Mouse (Mus musculus): ENCODE results near the gene Pdik1l. TPM values are rescaled to one million over a fixed set of nuclear protein-coding genes. Genes with fewer than 3 reads are reported as not detected.
A peak's percentile ranks its signal among the peaks of the same experiment; 100 is the strongest.

Pdik1l gene
- polyA plus RNA-seq, 1 experiment from 2014 or later, result 33.9 TPM

- Histone ChIP-seq H3K4me2 (peak overlapping the region; percentile 93), H3K9ac (replicated peaks) (no peak overlapping the region), H3K27me3 (replicated peaks) (peaks cover 28% of the 10 kb centered on the region), H3K4me1 (peaks cover 50% of the 10 kb centered on the region), H3K4me3 (replicated peaks) (no peak overlapping the region), H3K36me3 (no peaks in the 10 kb centered on the region), H3K9me3 (replicated peaks) (no peaks in the 10 kb centered on the region), H3K27ac (replicated peaks) (0 out of 2 replicates have a peak overlapping the region, but pooled peaks have one; percentile 33)
- ATAC-seq (ENCODE audit: low FRiP score), result no peak
- WGBS, result 19% methylated on average over 4 of the region's 4 CpGs
These were observed 41.4 kb downstream of the Pdik1l start for GRCm38 (mm10) chr4:134246256-134246655.

- peaks cover 40% of the 10 kb centered on the region for H3K4me1 ChIP-seq
- peak within 1 kb of the TSS; percentile 84 for H3K9ac ChIP-seq (replicated peaks)
- H3K36me3 ChIP-seq, result no peaks in the 10 kb centered on the region
- H3K4me2 ChIP-seq, result peak within 1 kb of the TSS; percentile 93
- peak; percentile 81 for ATAC-seq (ENCODE audit: low FRiP score)
- H3K9me3 ChIP-seq (replicated peaks), result no peaks in the 10 kb centered on the region
- peak within 1 kb of the TSS; percentile 86 for H3K4me3 ChIP-seq (replicated peaks)
- H3K27ac ChIP-seq (replicated peaks), result peak within 1 kb of the TSS; percentile 33; the same call in 1 of the 2 replicates
- WGBS, result under 1% methylated on average over 60 of the region's 60 CpGs
- peaks cover 26% of the 10 kb centered on the region for H3K27me3 ChIP-seq (replicated peaks)
These were observed 42.4 kb downstream of the Pdik1l start, which contains the start of gene Zfp593 for GRCm38 (mm10) chr4:134245148-134245843. Gene Zfp593 (minus strand): TSS chr4:134245592.

DNA sequence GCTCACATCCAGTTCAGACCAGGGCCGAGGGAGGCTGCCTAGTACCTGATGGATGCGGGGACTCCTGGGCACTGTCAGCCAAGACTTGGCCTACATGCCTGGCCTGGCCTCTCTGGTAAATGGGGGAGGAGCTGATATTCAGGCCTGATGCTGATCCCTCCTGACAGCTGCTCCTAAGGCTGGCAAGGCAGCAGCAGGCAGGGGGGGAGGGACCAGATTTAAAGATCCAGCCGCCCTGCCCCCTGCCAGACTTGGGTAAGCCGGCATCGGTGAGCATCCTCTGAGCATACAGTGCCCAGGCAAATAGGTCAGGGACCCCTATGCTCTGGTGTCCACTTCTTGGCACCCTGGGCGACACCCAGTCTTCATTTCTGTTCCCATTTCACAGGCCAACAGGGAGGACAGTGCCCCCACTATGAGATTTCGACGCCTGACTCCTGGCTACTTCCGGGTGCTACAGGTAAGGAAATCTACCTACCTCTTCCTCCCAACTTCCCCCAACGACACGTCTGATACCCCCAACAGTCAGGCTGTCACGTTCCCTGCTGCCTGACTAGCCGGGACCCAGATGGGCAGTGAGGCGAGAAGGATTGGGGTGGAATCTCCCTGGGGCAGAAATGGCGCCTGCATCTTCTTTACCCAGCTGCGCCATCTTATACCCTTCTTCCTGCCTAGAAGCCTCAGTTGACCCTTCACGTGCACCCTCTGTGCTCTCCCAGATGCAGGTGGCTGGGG, 44.0 kb downstream of the Pdik1l start, which contains the start of gene E130218I03Rik:
Gene E130218I03Rik, plus strand, starts transcription at position 147 of the 735 bp plus-strand sequence.
- ATAC-seq (ENCODE audit: low FRiP score), result no peak
- Histone ChIP-seq H3K36me3 (no peaks in the 10 kb centered on the region), H3K4me1 (peaks cover 28% of the 10 kb centered on the region), H3K9ac (replicated peaks) (no peak within 1 kb of the TSS), H3K9me3 (replicated peaks) (no peaks in the 10 kb centered on the region), H3K4me3 (replicated peaks) (0 out of 2 replicates have a peak within 1 kb of the TSS, but pooled peaks have one; percentile 86), H3K27ac (replicated peaks) (no peak within 1 kb of the TSS), H3K27me3 (replicated peaks) (peaks cover 25% of the 10 kb centered on the region), H3K4me2 (peak within 1 kb of the TSS; percentile 93)
- 94% methylated on average over 17 of the region's 17 CpGs for WGBS

GRCm38 (mm10) chr4:134238686-134239085, 49.0 kb downstream of the Pdik1l start:
- Histone ChIP-seq H3K9me3 (replicated peaks) (no peaks in the 10 kb centered on the region), H3K27me3 (replicated peaks) (peaks cover 23% of the 10 kb centered on the region), H3K4me2 (peak overlapping the region; percentile 43), H3K27ac (replicated peaks) (no peak overlapping the region), H3K9ac (replicated peaks) (0 out of 2 replicates have a peak overlapping the region, but pooled peaks have one; percentile 2), H3K4me3 (replicated peaks) (no peak overlapping the region; the same call in 1 of the 2 replicates), H3K36me3 (no peaks in the 10 kb centered on the region), H3K4me1 (peaks cover 11% of the 10 kb centered on the region)
- ATAC-seq (ENCODE audit: low FRiP score), result no peak
- WGBS, result 10% methylated on average over 10 of the region's 10 CpGs

DNA sequence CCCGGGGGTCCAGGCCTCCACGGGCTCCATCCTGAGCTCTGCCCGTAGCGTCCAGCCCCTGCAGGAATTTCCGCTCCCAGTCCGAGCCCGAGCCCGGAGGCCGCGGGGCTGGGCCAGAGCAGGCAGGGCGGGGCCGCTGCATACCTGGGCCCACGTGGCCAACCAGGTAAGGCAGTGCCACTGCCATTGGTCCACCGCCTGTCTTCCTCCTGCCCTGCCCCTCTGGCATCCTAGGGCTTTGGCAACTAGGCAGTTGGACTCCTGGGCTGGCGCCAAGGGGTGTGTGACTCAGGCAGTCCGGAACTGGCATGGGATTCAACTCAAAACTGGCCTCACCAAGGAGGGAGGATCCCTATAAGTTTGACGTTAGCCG, 49.4 kb downstream of the Pdik1l start, which contains the start of gene Cnksr1:
Gene Cnksr1, minus strand, starts transcription at position 121 of the 373 bp plus-strand sequence.
- WGBS, result 5% methylated on average over 18 of the region's 18 CpGs

DNA sequence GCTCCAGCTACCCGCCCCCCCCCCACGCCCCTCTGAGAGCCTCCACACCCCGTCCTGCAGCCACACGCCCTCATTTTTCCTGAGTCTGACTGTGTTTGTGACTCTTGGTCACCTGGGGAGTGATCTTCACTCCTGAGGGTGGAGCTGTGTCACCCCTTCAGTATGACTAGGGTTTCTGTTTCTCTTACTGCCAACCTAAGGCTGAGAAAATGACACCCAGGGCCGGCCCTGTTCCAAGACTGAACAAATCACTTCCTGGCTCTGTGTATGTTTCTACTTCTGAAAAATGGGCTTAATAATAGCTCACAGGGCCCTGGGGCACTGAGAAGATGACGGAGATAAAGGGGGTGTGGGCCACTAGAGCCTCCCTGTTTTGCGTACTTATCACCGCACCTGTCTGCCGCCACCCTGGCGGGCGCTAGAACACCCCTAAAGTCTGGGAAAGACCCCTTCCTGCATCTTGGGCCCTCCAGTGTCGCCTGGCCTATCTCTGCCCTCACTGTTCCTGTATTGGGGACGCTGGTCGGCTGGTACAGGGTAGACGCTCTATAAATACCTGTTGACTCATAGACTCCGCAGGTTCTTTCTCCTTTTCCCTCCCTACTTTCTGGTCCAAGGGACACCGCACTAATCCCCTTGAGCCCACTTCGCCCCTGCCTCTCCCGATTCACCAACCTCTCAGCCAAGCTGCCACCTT, 50.0 kb downstream of the Pdik1l start:
- H3K9me3 ChIP-seq (replicated peaks), result no peaks in the 10 kb centered on the region
- no peak overlapping the region for H3K27ac ChIP-seq (replicated peaks)
- peak overlapping the region; percentile 43 for H3K4me2 ChIP-seq
- H3K4me1 ChIP-seq, result peaks cover 11% of the 10 kb centered on the region
- peak overlapping the region; percentile 13; the same call in 1 of the 2 replicates for H3K4me3 ChIP-seq (replicated peaks)
- ATAC-seq (ENCODE audit: low FRiP score), result 0 out of 2 replicates have a peak, but pooled peaks have one; percentile 17
- H3K36me3 ChIP-seq, result no peaks in the 10 kb centered on the region
- no peak overlapping the region for H3K9ac ChIP-seq (replicated peaks)
- WGBS, result 31% methylated on average over 19 of the region's 19 CpGs
- H3K27me3 ChIP-seq (replicated peaks), result peaks cover 23% of the 10 kb centered on the region

More for the DNA sequence above, 49.4 kb downstream of the Pdik1l start, which contains the start of gene Cnksr1:
- Histone ChIP-seq H3K9me3 (replicated peaks) (no peaks in the 10 kb centered on the region), H3K9ac (replicated peaks) (0 out of 2 replicates have a peak within 1 kb of the TSS, but pooled peaks have one; percentile 2), H3K27ac (replicated peaks) (no peak within 1 kb of the TSS), H3K4me2 (peak within 1 kb of the TSS; percentile 43), H3K4me3 (replicated peaks) (peak within 1 kb of the TSS; percentile 13; the same call in 1 of the 2 replicates), H3K27me3 (replicated peaks) (peaks cover 23% of the 10 kb centered on the region), H3K4me1 (peaks cover 11% of the 10 kb centered on the region), H3K36me3 (no peaks in the 10 kb centered on the region)
- ATAC-seq (ENCODE audit: low FRiP score), result peak; percentile 35; the same call in 1 of the 2 replicates

DNA sequence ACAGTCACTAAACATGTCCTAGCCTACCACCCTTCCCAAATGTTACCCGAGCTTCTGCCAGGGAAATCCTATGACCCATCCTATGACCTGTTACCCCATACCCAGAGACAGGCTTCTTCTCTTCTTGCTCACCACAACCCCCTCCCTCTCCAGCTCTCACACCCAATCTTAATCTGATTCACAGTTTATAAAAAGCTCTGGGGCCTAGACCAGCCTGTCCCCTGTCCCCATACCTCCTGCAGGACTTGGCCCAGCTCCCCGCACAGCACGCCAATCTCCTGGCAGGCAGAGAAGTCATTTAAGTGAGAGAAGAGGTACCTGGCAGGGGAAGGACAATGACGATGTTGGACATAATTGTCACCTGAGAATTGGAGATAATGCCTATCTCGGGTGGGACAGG, 52.8 kb downstream of the Pdik1l start:
- no peak overlapping the region for H3K4me2 ChIP-seq
- peaks cover 11% of the 10 kb centered on the region for H3K4me1 ChIP-seq
- H3K36me3 ChIP-seq, result no peaks in the 10 kb centered on the region
- no peak overlapping the region for H3K9ac ChIP-seq (replicated peaks)
- H3K27me3 ChIP-seq (replicated peaks), result peaks cover 23% of the 10 kb centered on the region
- no peak overlapping the region for H3K27ac ChIP-seq (replicated peaks)
- 82% methylated on average over 5 of the region's 5 CpGs for WGBS
- no peaks in the 10 kb centered on the region for H3K9me3 ChIP-seq (replicated peaks)
- H3K4me3 ChIP-seq (replicated peaks), result no peak overlapping the region
- ATAC-seq (ENCODE audit: low FRiP score), result no peak

DNA sequence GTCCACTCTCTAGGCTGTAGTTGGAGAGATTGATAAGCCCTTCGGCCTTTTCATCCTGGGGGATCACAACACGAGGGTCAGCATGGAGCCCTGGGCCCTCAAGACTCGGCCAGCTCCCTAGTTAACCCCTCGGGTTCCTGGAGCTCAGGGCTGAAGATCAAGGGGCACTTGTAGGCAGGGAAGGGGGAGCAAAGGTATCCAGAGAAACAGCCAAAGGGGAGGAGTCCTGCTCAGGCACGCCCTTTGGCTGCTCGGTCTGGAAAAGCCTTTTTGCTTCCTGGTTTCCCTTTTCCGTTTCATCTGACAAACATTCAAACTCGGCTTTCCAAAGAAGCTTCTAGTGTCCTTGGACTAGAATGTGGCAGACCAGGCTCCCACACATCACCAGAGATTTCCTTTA, 57.3 kb downstream of the Pdik1l start:
- Histone ChIP-seq H3K27me3 (replicated peaks) (no peaks in the 10 kb centered on the region), H3K4me3 (replicated peaks) (no peak overlapping the region), H3K36me3 (no peaks in the 10 kb centered on the region), H3K27ac (replicated peaks) (no peak overlapping the region), H3K9ac (replicated peaks) (no peak overlapping the region), H3K4me2 (no peak overlapping the region), H3K4me1 (no peaks in the 10 kb centered on the region), H3K9me3 (replicated peaks) (no peaks in the 10 kb centered on the region)
- ATAC-seq (ENCODE audit: low FRiP score), result no peak
- 44% methylated on average over 8 of the region's 8 CpGs for WGBS

GRCm38 (mm10) chr4:134227194-134227593, 60.5 kb downstream of the Pdik1l start, which contains the start of gene Catsper4:
Gene Catsper4 (minus strand): TSS chr4:134227383.
- 71% methylated on average over 8 of the region's 8 CpGs for WGBS
- no peak for ATAC-seq (ENCODE audit: low FRiP score)

More at GRCm38 (mm10) chr4:134227194-134227593, 60.5 kb downstream of the Pdik1l start, which contains the start of gene Catsper4:
- H3K27me3 ChIP-seq (replicated peaks), result no peaks in the 10 kb centered on the region
- H3K4me1 ChIP-seq, result no peaks in the 10 kb centered on the region
- no peak within 1 kb of the TSS for H3K4me3 ChIP-seq (replicated peaks)
- H3K36me3 ChIP-seq, result no peaks in the 10 kb centered on the region
- H3K9me3 ChIP-seq (replicated peaks), result no peaks in the 10 kb centered on the region
- no peak within 1 kb of the TSS for H3K4me2 ChIP-seq
- H3K9ac ChIP-seq (replicated peaks), result no peak within 1 kb of the TSS
- H3K27ac ChIP-seq (replicated peaks), result no peak within 1 kb of the TSS

All from neural tube, embryonic 15.5 days (tissue).